Mouse (Mus musculus) gastrocnemius, postnatal 25 days (tissue): ENCODE data around the gene Cand2. TPM values are rescaled to one million over a fixed set of nuclear protein-coding genes. Genes with fewer than 3 reads are reported as not detected.

Experiments
- DNase-seq: peaks from one replicate; pipeline ENCODE4 v3.0.0; 2022
- microRNA-seq, 2 experiments: library from miRNA; unstranded; fragments of <30 nt; microRNA quantifications; one replicate each; pipeline ENCODE4 v1.2.0; 2021; ENCODE audit warnings: borderline replicate concordance in 2 of 2
- total RNA-seq, 2 experiments: library from RNA; stranded (reverse); gene quantifications; 1 replicate in 1 of 2; 2 replicates in 1 of 2; pipeline ENCODE4 v1.2.3; 2021

Gene Cand2
- total RNA-seq, 2 experiments from 2014 or later: 61.9 to 64.2 TPM

GRCm38 (mm10) chr6:115830779-115831601 lies 56.7 kb downstream of the Cand2 start:
- DNase-seq: no peak

GRCm38 (mm10) chr6:115832152-115832850 lies 58.0 kb downstream of the Cand2 start:
- no peak for DNase-seq

- DNase-seq: no peak
Measured at GRCm38 (mm10) chr6:115833861-115834260, 59.5 kb downstream of the Cand2 start.

GRCm38 (mm10) chr6:115838161-115838597 lies 63.8 kb downstream of the Cand2 start, which contains the start of gene Efcab12:
TSS of gene Efcab12 (minus strand) at chr6:115838412.
- DNase-seq: peak; percentile 52

GRCm38 (mm10) chr6:115838745-115839144 lies 64.4 kb downstream of the Cand2 start:
- no peak for DNase-seq

- no peak for DNase-seq
Measured at GRCm38 (mm10) chr6:115845006-115845405, 70.7 kb downstream of the Cand2 start.

- peak; percentile 42 for DNase-seq
Measured at GRCm38 (mm10) chr6:115846640-115847411, 72.5 kb downstream of the Cand2 start.

GRCm38 (mm10) chr6:115848598-115849304 lies 74.4 kb downstream of the Cand2 start:
- no peak for DNase-seq

- DNase-seq: no peak
Measured at GRCm38 (mm10) chr6:115852446-115853090, 78.2 kb downstream of the Cand2 start.

- peak; percentile 98 for DNase-seq
Measured at GRCm38 (mm10) chr6:115853091-115853813, 78.9 kb downstream of the Cand2 start, which contains the start of the genes Mbd4 and Ift122. TSS of gene Mbd4 (minus strand) at chr6:115853371. TSS of gene Ift122 (plus strand) at chr6:115853470.

- DNase-seq: no peak
Measured at GRCm38 (mm10) chr6:115853985-115854384, 79.6 kb downstream of the Cand2 start.

- DNase-seq: no peak
Measured at GRCm38 (mm10) chr6:115854432-115854831, 80.1 kb downstream of the Cand2 start.

Small RNAs within 50 kb of the gene (microRNA-seq; reads per million reads assigned to microRNA genes)
- 0 to 0.53 reads per million in 2 experiments for gene Mir7660

Other genes with a start within 250 kb of the Cand2 start
- gene Tsen2, start 229.9 kb upstream of the Cand2 start, total RNA-seq: 1 to 10 TPM; 5.8 to 6.1 TPM
- under 1 TPM in 1 of 2 experiments, not detected in 1; 0.18 TPM for gene Mkrn2os, start 182.0 kb upstream of the Cand2 start, total RNA-seq
- gene Mkrn2, start 172.6 kb upstream of the Cand2 start, total RNA-seq: 10 to 100 TPM; 37.9 to 42.3 TPM
- 100 to 1,000 TPM; 105 to 129 TPM for gene Raf1, start 97.9 kb upstream of the Cand2 start, total RNA-seq
- under 1 TPM; 0.35 to 0.43 TPM for gene Tmem40, start 12.1 kb upstream of the Cand2 start, total RNA-seq
- 100 to 1,000 TPM; 536 to 577 TPM for gene Rpl32, start 34.2 kb downstream of the Cand2 start, total RNA-seq
- under 1 TPM in 1 of 2 experiments, not detected in 1; 0.24 TPM for gene Efcab12, start 63.9 kb downstream of the Cand2 start, total RNA-seq
- under 1 TPM; 0.82 to 0.94 TPM for gene Mbd4, start 78.8 kb downstream of the Cand2 start, total RNA-seq
- 1 to 10 TPM; 5.3 to 7.6 TPM for gene Ift122, start 78.9 kb downstream of the Cand2 start, total RNA-seq
- gene Rho, start 157.2 kb downstream of the Cand2 start, total RNA-seq: under 1 TPM in 1 of 2 experiments, not detected in 1; 0.20 TPM
- gene H1foo, start 170.4 kb downstream of the Cand2 start, total RNA-seq: not detected
- 10 to 100 TPM; 25.7 TPM for gene Plxnd1, start 220.5 kb downstream of the Cand2 start, total RNA-seq